Mouse (Mus musculus) gastrocnemius, postnatal 4 days (tissue): ENCODE results near the gene Epn1. TPM values are rescaled to one million over a fixed set of nuclear protein-coding genes. Genes with fewer than 3 reads are reported as not detected.
"Not testable (repeated sequence)": the region's sequence is repeated elsewhere in the genome, so short reads cannot be mapped to it uniquely, and the experiment has no call there.

ENCODE experiments used
- DNase-seq, 2 experiments: peaks; one replicate each; pipeline ENCODE4 v3.0.0; 2021 to 2022; ENCODE audit warnings: low spot score in 2 of 2, mixed read lengths in 2 of 2
- total RNA-seq, 2 experiments: library from RNA; stranded (reverse); gene quantifications; 2 replicates each; pipeline ENCODE4 v1.2.3; 2021

Gene Epn1
- total RNA-seq, 2 experiments from 2014 or later = 112 to 117 TPM

- DNase-seq = no peak
Observed at GRCm38 (mm10) chr7:5057804-5058203, 22.2 kb upstream of the Epn1 start.

GRCm38 (mm10) chr7:5058631-5059030, 21.4 kb upstream of the Epn1 start:
- DNase-seq = no peak

GRCm38 (mm10) chr7:5059421-5059820, 20.6 kb upstream of the Epn1 start:
- no peak for DNase-seq

GRCm38 (mm10) chr7:5060239-5060731, 19.8 kb upstream of the Epn1 start:
- peak; percentile 50 to 84 for DNase-seq

- peak; percentile 95 to 99 for DNase-seq
Observed at GRCm38 (mm10) chr7:5060944-5061773, 18.9 kb upstream of the Epn1 start.

GRCm38 (mm10) chr7:5061774-5062359, 18.2 kb upstream of the Epn1 start, which contains the start of gene U2af2:
U2af2 (plus strand) TSS chr7:5062143.
- DNase-seq = peak; percentile 97

- DNase-seq = no peak
Observed at GRCm38 (mm10) chr7:5062360-5063001, 17.6 kb upstream of the Epn1 start.

GRCm38 (mm10) chr7:5064886-5065285, 15.1 kb upstream of the Epn1 start:
- DNase-seq = no peak

- DNase-seq = no peak
Observed at GRCm38 (mm10) chr7:5073586-5073985, 6.4 kb upstream of the Epn1 start.

- DNase-seq = no peak
Observed at GRCm38 (mm10) chr7:5074984-5075383, 5.1 kb upstream of the Epn1 start.

GRCm38 (mm10) chr7:5076931-5077330, 3.1 kb upstream of the Epn1 start:
- DNase-seq = no peak

GRCm38 (mm10) chr7:5079365-5080009, 548 bp upstream of the Epn1 start:
- not testable (repeated sequence) for DNase-seq

GRCm38 (mm10) chr7:5080815-5081214, 780 bp downstream of the Epn1 start:
- no peak for DNase-seq

- DNase-seq = no peak
Observed at GRCm38 (mm10) chr7:5081241-5081640, 1.2 kb downstream of the Epn1 start.

GRCm38 (mm10) chr7:5081939-5082338, 1.9 kb downstream of the Epn1 start:
- no peak for DNase-seq

GRCm38 (mm10) chr7:5083325-5084105, 3.5 kb downstream of the Epn1 start:
- no peak for DNase-seq

- no peak for DNase-seq
Observed at GRCm38 (mm10) chr7:5085512-5085911, 5.5 kb downstream of the Epn1 start.

GRCm38 (mm10) chr7:5086921-5087440, 6.9 kb downstream of the Epn1 start:
- no peak for DNase-seq

GRCm38 (mm10) chr7:5087886-5088285, 7.9 kb downstream of the Epn1 start:
- DNase-seq = no peak

- DNase-seq = no peak
Observed at GRCm38 (mm10) chr7:5089853-5090252, 9.8 kb downstream of the Epn1 start.
